9 mouse cellular contexts compared by ENCODE assay signal in the genomic region with DNA sequence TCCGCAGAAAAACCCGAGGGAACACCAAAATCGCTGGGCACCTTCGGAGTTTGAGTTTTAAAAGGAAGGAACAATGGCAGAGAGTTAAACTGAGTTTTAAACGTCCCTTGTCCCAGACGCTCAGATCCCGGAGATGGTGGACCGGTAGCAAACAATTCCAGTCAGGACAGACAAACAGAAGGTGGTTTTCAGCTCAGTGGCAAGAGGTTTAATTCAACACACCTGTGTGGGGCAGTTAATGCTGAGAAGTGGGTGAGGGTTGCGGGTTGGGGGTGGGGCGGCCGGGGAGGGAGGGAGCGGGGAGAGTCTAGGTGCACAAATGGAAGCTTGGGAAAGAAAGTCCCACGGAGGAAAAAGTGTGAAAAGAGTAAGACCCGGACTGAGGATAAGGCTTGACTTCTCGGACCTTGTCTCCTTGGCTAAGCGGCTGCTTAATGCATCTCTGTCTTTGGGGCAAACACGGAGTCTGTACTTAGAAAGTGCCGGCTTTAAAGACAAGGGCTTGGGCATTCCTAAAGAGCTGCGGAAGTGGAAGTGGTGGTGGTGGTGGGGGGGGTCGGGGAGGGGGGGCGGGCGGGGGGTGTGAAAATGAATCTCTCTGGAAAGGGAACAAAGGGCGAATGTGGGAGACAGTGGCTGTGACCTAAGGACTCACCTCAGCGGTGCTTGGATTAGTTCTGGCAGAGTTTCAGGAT. TPM values are rescaled to one million over a fixed set of nuclear protein-coding genes. Genes with fewer than 3 reads are reported as not detected.
A peak's percentile ranks its signal among the peaks of the same experiment; 100 is the strongest.
DNase-seq lines count a peak whose midpoint lies in the region; ATAC-seq lines count a peak whose summit lies in the region.
"Had no signal": no experiment of that assay in that cellular context is flagged by ENCODE, and none has a peak within 500 bp of the region (broad histone marks: within the 10 kb centered on the region; RNA-seq: fewer than 3 reads in every experiment).

No protein-coding gene starts in this region.

- H3K9ac ChIP-seq in kidney, embryonic 16.5 days (replicated peaks; ENCODE audit: low read length), result peak overlapping the region; percentile 63
- 0 out of 2 replicates have a peak overlapping the region, but pooled peaks have one; percentile 13 for H3K9ac ChIP-seq in embryonic facial prominence, embryonic 15.5 days
- H3K9ac ChIP-seq in limb, embryonic 12.5 days (replicated peaks), result peak overlapping the region; percentile 47
- no peak overlapping the region; the same call in 1 of the 2 replicates for H3K9ac ChIP-seq in neural tube, embryonic 14.5 days (replicated peaks; ENCODE audit: low read depth, low read length)

- H3K4me2 ChIP-seq in kidney, embryonic 16.5 days (replicated peaks; ENCODE audit: low read depth, low read length), result peak overlapping the region; percentile 93
- peak overlapping the region; percentile 67 for H3K4me2 ChIP-seq in embryonic facial prominence, embryonic 15.5 days (replicated peaks)
- peak overlapping the region; percentile 77 for H3K4me2 ChIP-seq in limb, embryonic 12.5 days
- peak overlapping the region; percentile 47 for H3K4me2 ChIP-seq in neural tube, embryonic 14.5 days (ENCODE audit: low read depth, low read length)

- H3K27ac ChIP-seq in kidney, embryonic 16.5 days (ENCODE audit: low read length), result no peak overlapping the region
- no peak overlapping the region for H3K27ac ChIP-seq in embryonic facial prominence, embryonic 15.5 days (replicated peaks)
- H3K27ac ChIP-seq in limb, embryonic 12.5 days, result peak overlapping the region; percentile 56; the same call in 1 of the 2 replicates
- H3K27ac ChIP-seq in neural tube, embryonic 14.5 days (ENCODE audit: low read depth, low read length), result no peak overlapping the region

- peak overlapping the region; percentile 52 for H3K4me3 ChIP-seq in kidney, embryonic 16.5 days (ENCODE audit: low read length)
- H3K4me3 ChIP-seq in embryonic facial prominence, embryonic 15.5 days (replicated peaks), result peak overlapping the region; percentile 40
- peak overlapping the region; percentile 41 for H3K4me3 ChIP-seq in limb, embryonic 12.5 days (replicated peaks)
- H3K4me3 ChIP-seq in neural tube, embryonic 14.5 days (ENCODE audit: low read depth, low read length), result peak overlapping the region; percentile 18; the same call in 1 of the 2 replicates

- H3K36me3 ChIP-seq in kidney, embryonic 16.5 days (ENCODE audit: insufficient read depth, low read length), result no peaks in the 10 kb centered on the region
- no peaks in the 10 kb centered on the region for H3K36me3 ChIP-seq in embryonic facial prominence, embryonic 15.5 days
- no peaks in the 10 kb centered on the region for H3K36me3 ChIP-seq in limb, embryonic 12.5 days
- H3K36me3 ChIP-seq in neural tube, embryonic 14.5 days (ENCODE audit: control insufficient read depth, insufficient read depth, low read length), result no peaks in the 10 kb centered on the region

- under 1% methylated on average over 21 of the region's 24 CpGs for WGBS in kidney, embryonic 16.5 days
- WGBS in embryonic facial prominence, embryonic 15.5 days, result under 1% methylated on average over 24 of the region's 24 CpGs
- WGBS in limb, embryonic 12.5 days, result 2% methylated on average over 23 of the region's 24 CpGs
- WGBS in neural tube, embryonic 14.5 days, result 1% methylated on average over 19 of the region's 24 CpGs

- peaks cover 14% of the 10 kb centered on the region for H3K4me1 ChIP-seq in kidney, embryonic 16.5 days (ENCODE audit: insufficient read depth, low read length)
- peaks cover 8% of the 10 kb centered on the region; the same call in 1 of the 2 replicates for H3K4me1 ChIP-seq in embryonic facial prominence, embryonic 15.5 days
- H3K4me1 ChIP-seq in limb, embryonic 12.5 days (replicated peaks), result peaks cover 12% of the 10 kb centered on the region
- no peaks in the 10 kb centered on the region for H3K4me1 ChIP-seq in neural tube, embryonic 14.5 days (ENCODE audit: control insufficient read depth, insufficient read depth, low read length)

- no peaks in the 10 kb centered on the region for H3K27me3 ChIP-seq in kidney, embryonic 16.5 days (ENCODE audit: insufficient read depth, low read length)
- H3K27me3 ChIP-seq in embryonic facial prominence, embryonic 15.5 days, result no peaks in the 10 kb centered on the region
- H3K27me3 ChIP-seq in limb, embryonic 12.5 days, result no peaks in the 10 kb centered on the region
- no peaks in the 10 kb centered on the region for H3K27me3 ChIP-seq in neural tube, embryonic 14.5 days (ENCODE audit: control insufficient read depth, insufficient read depth, low read length)

- 0 out of 2 replicates have a peak, but pooled peaks have one; percentile 39 for ATAC-seq in kidney, embryonic 16.5 days (ENCODE audit: low FRiP score, low TSS enrichment)
- ATAC-seq in embryonic facial prominence, embryonic 15.5 days (ENCODE audit: insufficient number of reproducible peaks, low FRiP score, low TSS enrichment, low read depth), result no peak
- no peak for ATAC-seq in limb, embryonic 12.5 days (ENCODE audit: insufficient number of reproducible peaks, insufficient read depth, low FRiP score, low TSS enrichment, low read depth)
- ATAC-seq in neural tube, embryonic 14.5 days (ENCODE audit: low read depth), result peak; percentile 45; the same call in 1 of the 2 replicates
- ATAC-seq in erythroblast, adult 5-6 weeks (replicated peaks; ENCODE audit: low FRiP score, poor library complexity, severe bottlenecking), result no peak

- H3K9me3 ChIP-seq in kidney, embryonic 16.5 days (ENCODE audit: low read length), result no peaks in the 10 kb centered on the region
- no peaks in the 10 kb centered on the region for H3K9me3 ChIP-seq in embryonic facial prominence, embryonic 15.5 days (replicated peaks)
- H3K9me3 ChIP-seq in limb, embryonic 12.5 days, result no peaks in the 10 kb centered on the region
- no peaks in the 10 kb centered on the region for H3K9me3 ChIP-seq in neural tube, embryonic 14.5 days (ENCODE audit: control insufficient read depth, low read length)

- DNase-seq in kidney, postnatal 25 days, result no peak
- DNase-seq in testis, postnatal 10 days (ENCODE audit: low spot score), result no peak
- DNase-seq in adrenal gland, postnatal 4 days (ENCODE audit: low spot score in 2 of 2), result no peak

RNA-seq across cellular contexts. Expression of a gene that starts 10.2 kb away (rescaled TPM):
- polyA plus RNA-seq in kidney, embryonic 16.5 days (2015; fragmentation: Nextera tagmentation; extraction: Ambion mirVana), result 0.55 and 0.81 TPM in 2 replicates
- polyA plus RNA-seq in embryonic facial prominence, embryonic 15.5 days (2015; fragmentation: Nextera tagmentation; extraction: Ambion mirVana), result 0.53 and 0.69 TPM in 2 replicates
- 0.70 and 0.89 TPM in 2 replicates for polyA plus RNA-seq in limb, embryonic 12.5 days (2016; fragmentation: Nextera tagmentation; extraction: Ambion mirVana)
- 0.50 and 0.56 TPM in 2 replicates for polyA plus RNA-seq in neural tube, embryonic 14.5 days (2014; fragmentation: Nextera tagmentation; extraction: Ambion mirVana)
- total RNA-seq in erythroblast, adult 5-6 weeks (2015; ENCODE audit: low replicate concordance), result 12.3 and 17.7 TPM in 2 replicates
- total RNA-seq in erythroblast, adult 5-6 weeks (2017; ENCODE audit: low replicate concordance), result 29.4 and 32.5 TPM in 2 replicates
- 10 to 100 TPM; 48.0 to 48.6 TPM for total RNA-seq in adrenal gland, postnatal 4 days (2021)

RNA-seq across cellular contexts. Expression of a gene that starts 12.4 kb away (rescaled TPM):
- polyA plus RNA-seq in kidney, embryonic 16.5 days (2015; fragmentation: Nextera tagmentation; extraction: Ambion mirVana), result 0.06 and 0.11 TPM in 2 replicates
- polyA plus RNA-seq in embryonic facial prominence, embryonic 15.5 days (2015; fragmentation: Nextera tagmentation; extraction: Ambion mirVana), result 0.08 and 0.11 TPM in 2 replicates
- polyA plus RNA-seq in limb, embryonic 12.5 days (2016; fragmentation: Nextera tagmentation; extraction: Ambion mirVana), result 0.22 TPM in 1 of 2 replicates, not detected in the other
- 0.31 TPM in 1 of 2 replicates, not detected in the other for polyA plus RNA-seq in neural tube, embryonic 14.5 days (2014; fragmentation: Nextera tagmentation; extraction: Ambion mirVana)
- total RNA-seq in erythroblast, adult 5-6 weeks (2015; ENCODE audit: low replicate concordance), result not detected in 2 replicates
- total RNA-seq in erythroblast, adult 5-6 weeks (2017; ENCODE audit: low replicate concordance), result not detected in 2 replicates
- under 1 TPM; 0.11 to 0.17 TPM for total RNA-seq in adrenal gland, postnatal 4 days (2021)
- total RNA-seq: MEL had no signal

RNA-seq across cellular contexts. Expression of a gene that starts 14.1 kb away (rescaled TPM):
- polyA plus RNA-seq in kidney, embryonic 16.5 days (2015; fragmentation: Nextera tagmentation; extraction: Ambion mirVana), result 104 and 115 TPM in 2 replicates
- polyA plus RNA-seq in embryonic facial prominence, embryonic 15.5 days (2015; fragmentation: Nextera tagmentation; extraction: Ambion mirVana), result 151 and 155 TPM in 2 replicates
- polyA plus RNA-seq in limb, embryonic 12.5 days (2016; fragmentation: Nextera tagmentation; extraction: Ambion mirVana), result 99.7 and 111 TPM in 2 replicates
- polyA plus RNA-seq in neural tube, embryonic 14.5 days (2014; fragmentation: Nextera tagmentation; extraction: Ambion mirVana), result 92.1 and 103 TPM in 2 replicates
- 20.9 and 21.9 TPM in 2 replicates for total RNA-seq in erythroblast, adult 5-6 weeks (2015; ENCODE audit: low replicate concordance)
- total RNA-seq in erythroblast, adult 5-6 weeks (2017; ENCODE audit: low replicate concordance), result 26.2 and 40.1 TPM in 2 replicates
- total RNA-seq in adrenal gland, postnatal 4 days (2021), result 10 to 100 TPM; 91.9 to 95.8 TPM

RNA-seq across cellular contexts. Expression of a gene that starts 33.4 kb away (rescaled TPM):
- 1.6 and 1.9 TPM in 2 replicates for polyA plus RNA-seq in kidney, embryonic 16.5 days (2015; fragmentation: Nextera tagmentation; extraction: Ambion mirVana)
- 1.2 and 3.7 TPM in 2 replicates for polyA plus RNA-seq in embryonic facial prominence, embryonic 15.5 days (2015; fragmentation: Nextera tagmentation; extraction: Ambion mirVana)
- 3.6 and 4.0 TPM in 2 replicates for polyA plus RNA-seq in limb, embryonic 12.5 days (2016; fragmentation: Nextera tagmentation; extraction: Ambion mirVana)
- 1.1 and 1.8 TPM in 2 replicates for polyA plus RNA-seq in neural tube, embryonic 14.5 days (2014; fragmentation: Nextera tagmentation; extraction: Ambion mirVana)
- total RNA-seq in erythroblast, adult 5-6 weeks (2015; ENCODE audit: low replicate concordance), result 0.38 TPM in 1 of 2 replicates, not detected in the other
- 0.34 and 5.3 TPM in 2 replicates for total RNA-seq in erythroblast, adult 5-6 weeks (2017; ENCODE audit: low replicate concordance)
- 1 to 10 TPM in 1 of 2 experiments, under 1 TPM in 1; 0.85 to 1.2 TPM for total RNA-seq in adrenal gland, postnatal 4 days (2021)

RNA-seq across cellular contexts. Expression of a gene that starts 34.1 kb away (rescaled TPM):
- 110 and 122 TPM in 2 replicates for polyA plus RNA-seq in kidney, embryonic 16.5 days (2015; fragmentation: Nextera tagmentation; extraction: Ambion mirVana)
- 92.0 and 104 TPM in 2 replicates for polyA plus RNA-seq in embryonic facial prominence, embryonic 15.5 days (2015; fragmentation: Nextera tagmentation; extraction: Ambion mirVana)
- 133 and 139 TPM in 2 replicates for polyA plus RNA-seq in limb, embryonic 12.5 days (2016; fragmentation: Nextera tagmentation; extraction: Ambion mirVana)
- 72.3 and 80.2 TPM in 2 replicates for polyA plus RNA-seq in neural tube, embryonic 14.5 days (2014; fragmentation: Nextera tagmentation; extraction: Ambion mirVana)
- total RNA-seq in erythroblast, adult 5-6 weeks (2015; ENCODE audit: low replicate concordance), result 34.2 and 38.2 TPM in 2 replicates
- 25.8 and 55.0 TPM in 2 replicates for total RNA-seq in erythroblast, adult 5-6 weeks (2017; ENCODE audit: low replicate concordance)
- 100 to 1,000 TPM; 110 to 116 TPM for total RNA-seq in adrenal gland, postnatal 4 days (2021)

Comparison
In these comparisons a context has a peak if more than half of its experiments do, and no peak if none do; other contexts are left out.
1. ATAC-seq: peak in kidney, embryonic 16.5 days (single experiment) and neural tube, embryonic 14.5 days (single experiment); none in embryonic facial prominence, embryonic 15.5 days (single experiment), limb, embryonic 12.5 days (single experiment) and erythroblast, adult 5-6 weeks (single experiment).
2. Peak in every context shown above with its lines, with median percentiles within 50 percentile points of each other: H3K4me2 ChIP-seq and H3K4me3 ChIP-seq.